Comparison of ENCODE assay signal across 13 mouse cellular contexts in genomic region chr10:127154652-127155051, GRCm38 (mm10).
"Had no signal": no experiment of that assay in that cellular context is flagged by ENCODE, and none has a peak within 500 bp of the region (broad histone marks: within the 10 kb centered on the region; RNA-seq: fewer than 3 reads in every experiment).

No protein-coding gene starts in this region.

- H3K4me3 ChIP-seq: limb, embryonic 13.5 days; liver, embryonic 13.5 days; midbrain, embryonic 12.5 days; neural tube, embryonic 13.5 days; stomach, embryonic 15.5 days had no signal

- H3K27me3 ChIP-seq: limb, embryonic 13.5 days; liver, embryonic 13.5 days; midbrain, embryonic 12.5 days; neural tube, embryonic 13.5 days; stomach, embryonic 15.5 days had no signal

- H3K9me3 ChIP-seq: limb, embryonic 13.5 days; liver, embryonic 13.5 days; midbrain, embryonic 12.5 days; neural tube, embryonic 13.5 days; stomach, embryonic 15.5 days had no signal

- H3K4me2 ChIP-seq: limb, embryonic 13.5 days; liver, embryonic 13.5 days; midbrain, embryonic 12.5 days; neural tube, embryonic 13.5 days; stomach, embryonic 15.5 days had no signal

- H3K4me1 ChIP-seq: limb, embryonic 13.5 days; midbrain, embryonic 12.5 days; neural tube, embryonic 13.5 days; stomach, embryonic 15.5 days had no signal

- ATAC-seq: hindbrain, embryonic 16.5 days; inflammation-experienced regulatory T-cells, adult 6 months; midbrain, embryonic 16.5 days had no signal

- H3K9ac ChIP-seq: limb, embryonic 13.5 days; liver, embryonic 13.5 days; midbrain, embryonic 12.5 days; neural tube, embryonic 13.5 days; stomach, embryonic 15.5 days had no signal

- DNase-seq: left cerebral cortex, postnatal 4 days; liver, embryonic 13.5 days; lung, adult 18-20 months; retina, postnatal 1 day; right cerebral cortex, postnatal 4 days; thymus, postnatal 4 days had no signal

- H3K27ac ChIP-seq: limb, embryonic 13.5 days; liver, embryonic 13.5 days; midbrain, embryonic 12.5 days; neural tube, embryonic 13.5 days had no signal

- H3K36me3 ChIP-seq: limb, embryonic 13.5 days; liver, embryonic 13.5 days; midbrain, embryonic 12.5 days; neural tube, embryonic 13.5 days; stomach, embryonic 15.5 days had no signal
